Mouse (Mus musculus) spleen, postnatal 4 days (tissue): ENCODE data around the gene Ccdc63.
A peak's percentile ranks its signal among the peaks of the same experiment; 100 is the strongest.
"Not testable (repeated sequence)": the region's sequence is repeated elsewhere in the genome, so short reads cannot be mapped to it uniquely, and the experiment has no call there.

Source experiments
- DNase-seq, 2 experiments: peaks; one replicate each; pipeline ENCODE4 v3.0.0; 2022; ENCODE audit warnings: low spot score in 2 of 2

Ccdc63 gene

GRCm38 (mm10) chr5:122148107-122148506 lies 7.5 kb upstream of the Ccdc63 start:
- DNase-seq: no peak

GRCm38 (mm10) chr5:122146609-122147008 lies 6.0 kb upstream of the Ccdc63 start:
- DNase-seq: no peak

GRCm38 (mm10) chr5:122146056-122146580 lies 5.5 kb upstream of the Ccdc63 start:
- DNase-seq: no peak

GRCm38 (mm10) chr5:122145381-122146055 lies 4.9 kb upstream of the Ccdc63 start:
- peak; percentile 70 to 79 for DNase-seq

- DNase-seq: no peak
These were observed 4.2 kb upstream of the Ccdc63 start for GRCm38 (mm10) chr5:122144825-122145224.

- no peak for DNase-seq
These were observed 2.9 kb upstream of the Ccdc63 start for GRCm38 (mm10) chr5:122143543-122143942.

GRCm38 (mm10) chr5:122142230-122142992 lies 1.8 kb upstream of the Ccdc63 start:
- DNase-seq: peak; percentile 68 to 88

GRCm38 (mm10) chr5:122139771-122140170 lies 852 bp downstream of the Ccdc63 start:
- DNase-seq: not testable (repeated sequence)

- no peak for DNase-seq
These were observed 1.8 kb downstream of the Ccdc63 start for GRCm38 (mm10) chr5:122138856-122139255.

- peak in 1 of 2 experiments; percentile 59 for DNase-seq
These were observed 3.9 kb downstream of the Ccdc63 start for GRCm38 (mm10) chr5:122136508-122137408.

- no peak for DNase-seq
These were observed 5.2 kb downstream of the Ccdc63 start for GRCm38 (mm10) chr5:122135290-122135882.

GRCm38 (mm10) chr5:122134395-122135289 lies 6.0 kb downstream of the Ccdc63 start:
- no peak for DNase-seq

GRCm38 (mm10) chr5:122133050-122133389 lies 7.6 kb downstream of the Ccdc63 start:
- DNase-seq: no peak

GRCm38 (mm10) chr5:122132167-122133049 lies 8.2 kb downstream of the Ccdc63 start:
- DNase-seq: peak in 1 of 2 experiments; percentile 71

GRCm38 (mm10) chr5:122131076-122132051 lies 9.3 kb downstream of the Ccdc63 start:
- DNase-seq: peak; percentile 91 to 99

GRCm38 (mm10) chr5:122130341-122130998 lies 10.2 kb downstream of the Ccdc63 start:
- DNase-seq: no peak

- DNase-seq: peak; percentile 59 to 82
These were observed 11.5 kb downstream of the Ccdc63 start for GRCm38 (mm10) chr5:122129068-122129655.
